Mouse (Mus musculus): Measurements from ENCODE around the gene G0s2.

- TF ChIP-seq CTCF (IDR thresholded peaks at IDR 0.05; ENCODE audit: low read depth) = no peak
- no peak for TF ChIP-seq EP300 (IDR thresholded peaks at IDR 0.05; ENCODE audit: low read depth)
Observed at GRCm38 (mm10) chr1:193230935-193231334, 42.1 kb downstream of the G0s2 start.
